Mouse (Mus musculus) brain, embryonic 18.5 days (tissue): ENCODE measurements at regions not wholly inside any gene's neighbourhood (a gene's known extent, or its start where the extent isn't known, plus 50 kb on each side); places are given as distances from the start of the nearest gene placed in this dataset.

Experiments used
- DNase-seq: peaks from one replicate; pipeline ENCODE4 v3.0.0-alpha.2; 2012; ENCODE audit warnings: low read depth, low spot score

- DNase-seq: no peak
These were observed 2188.6 kb upstream of the Tenm3 start for GRCm38 (mm10) chr8:51032386-51032785.

DNA sequence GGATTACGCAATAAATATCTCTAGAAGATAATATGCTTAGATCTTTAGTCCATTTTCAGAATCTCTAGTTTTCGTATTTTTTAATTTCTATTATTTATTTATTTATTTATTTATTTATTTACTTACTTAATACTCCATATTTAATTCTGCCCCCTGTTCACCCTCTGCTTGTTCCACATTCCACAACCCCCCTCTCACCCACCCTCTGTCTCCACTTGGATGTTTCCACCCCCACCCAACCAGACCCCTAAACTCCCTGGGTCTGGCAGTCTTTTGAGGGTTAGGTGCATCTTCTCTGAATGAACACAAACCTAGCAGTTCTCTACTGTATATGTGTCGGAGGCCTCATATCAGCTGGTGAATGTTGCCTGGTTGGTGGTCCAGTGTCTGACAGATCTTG is 2166.8 kb upstream of the Tenm3 start:
- DNase-seq: no peak

GRCm38 (mm10) chr8:50967386-50967785 is 2123.6 kb upstream of the Tenm3 start:
- DNase-seq: peak; percentile 18

- no peak for DNase-seq
These were observed 2073.8 kb upstream of the Tenm3 start for GRCm38 (mm10) chr8:50917540-50917939.

- DNase-seq: no peak
These were observed 2073.0 kb upstream of the Tenm3 start for GRCm38 (mm10) chr8:50916733-50917113.

DNA sequence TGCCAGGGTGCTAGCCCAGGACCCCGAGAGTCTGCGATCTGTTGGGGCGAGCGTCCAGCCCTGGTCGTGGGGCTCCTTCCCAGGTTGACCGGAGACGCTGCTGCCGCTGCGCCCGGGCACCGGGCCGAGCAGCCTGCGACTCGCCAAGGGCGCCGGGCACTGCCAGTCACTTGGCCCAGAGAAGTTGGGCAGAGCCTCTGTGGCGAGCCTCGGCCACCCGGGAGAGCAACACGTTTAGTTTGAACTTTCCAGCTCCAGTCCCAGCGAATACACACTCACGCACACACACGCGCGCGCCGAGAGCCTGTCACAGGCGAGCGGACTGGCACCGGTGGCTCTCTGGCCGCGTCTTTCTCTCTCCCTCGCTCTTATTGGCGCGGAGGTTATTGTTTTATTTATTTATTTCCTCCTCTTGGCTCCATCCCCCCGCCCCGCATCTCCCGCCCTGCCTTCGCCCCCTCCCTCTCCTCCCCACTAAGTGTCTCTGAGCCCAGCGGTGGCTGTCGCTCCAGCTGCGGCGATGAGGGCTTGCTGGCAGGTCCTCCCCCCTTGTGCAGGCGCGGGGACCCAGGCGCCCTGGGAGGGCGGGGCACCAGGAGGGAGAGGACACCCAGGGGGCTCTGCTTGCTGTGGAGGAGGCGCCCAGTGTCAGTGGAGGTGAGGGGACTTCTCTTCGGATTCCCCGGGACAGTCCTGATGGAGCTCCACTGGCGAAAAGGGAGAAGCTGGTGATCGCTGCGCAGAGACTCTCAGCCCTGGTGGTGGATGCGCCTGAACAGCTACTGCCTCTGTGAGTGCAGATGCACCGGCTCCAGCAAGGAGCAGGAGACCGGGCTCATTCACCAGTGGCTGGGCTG is 2072.4 kb upstream of the Tenm3 start:
- DNase-seq: peak; percentile 22

GRCm38 (mm10) chr8:50915259-50915875 is 2071.6 kb upstream of the Tenm3 start:
- peak; percentile 45 for DNase-seq

GRCm38 (mm10) chr8:50914615-50915014 is 2070.9 kb upstream of the Tenm3 start:
- DNase-seq: no peak

DNA sequence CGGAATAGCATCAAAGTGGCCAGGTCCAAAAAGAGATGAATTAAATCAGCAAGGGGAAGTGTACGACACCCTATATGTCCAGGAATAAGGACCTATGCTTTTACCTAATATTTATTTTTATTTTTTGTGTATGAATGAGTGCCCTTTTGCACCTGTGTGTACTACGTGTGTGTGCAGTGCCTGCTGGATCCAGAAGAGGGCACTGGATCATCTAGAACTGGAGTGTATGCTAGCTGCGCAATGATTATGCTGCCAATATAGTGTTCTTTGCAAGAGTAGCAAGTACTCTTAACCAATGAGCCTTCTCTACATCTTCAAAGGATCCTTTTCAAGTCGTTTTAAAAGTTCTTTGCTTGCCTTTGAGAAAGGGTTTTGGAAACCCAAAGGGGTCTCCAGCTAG is 2034.4 kb upstream of the Tenm3 start:
- no peak for DNase-seq
